Mouse (Mus musculus) small intestine, adult 2 months (tissue): Measurements from ENCODE around the gene Ncapg.

Experiments
- CTCF ChIP-seq: fragments of 200-500 bp; IDR thresholded peaks from 2 replicates; pipeline ENCODE4 v1.5.1; 2012; ENCODE audit warnings: low read depth, mild to moderate bottlenecking, control low read depth, inconsistent platforms, low read length, moderate library complexity, mixed read lengths; ENCODE audit not compliant: insufficient replicate concordance, insufficient read length; ENCODE audit errors: extremely low read depth
- POLR2A ChIP-seq: fragments of 200-500 bp; IDR thresholded peaks from 2 replicates; pipeline ENCODE4 v1.6.1; 2012; ENCODE audit warnings: low read depth, mild to moderate bottlenecking, control low read depth, inconsistent platforms, low read length, moderate library complexity

GRCm38 (mm10) chr5:45629470-45629869 lies 40.2 kb upstream of the Ncapg start:
- TF ChIP-seq CTCF (no peak), POLR2A (no peak)
